Mouse (Mus musculus): ENCODE measurements around the gene Hnrnpul2.

GRCm38 (mm10) chr19:8842961-8843360 lies 23.2 kb downstream of the Hnrnpul2 start:
- TF ChIP-seq CTCF (conservative IDR thresholded peaks at IDR 0.05 in 1 of 2, IDR thresholded peaks at IDR 0.05 in 1 of 2; ENCODE audit: low read depth in 2 of 2, low read length in 2 of 2) (no peak), TCF12 (IDR thresholded peaks at IDR 0.05; ENCODE audit: low read depth, low read length) (no peak), USF1 (IDR thresholded peaks at IDR 0.05; ENCODE audit: low read depth, low read length) (no peak), E2F4 (IDR thresholded peaks at IDR 0.05; ENCODE audit: insufficient replicate concordance, low read depth, low read length) (no peak), EP300 (IDR thresholded peaks at IDR 0.05; ENCODE audit: low read length) (no peak), HCFC1 (IDR thresholded peaks at IDR 0.05; ENCODE audit: low read depth, low read length) (no peak), NRF1 (IDR thresholded peaks at IDR 0.05; ENCODE audit: low read depth, low read length) (no peak), POLR2AphosphoS2 (IDR thresholded peaks at IDR 0.05; ENCODE audit: low read depth, low read length) (no peak), MAFK (IDR thresholded peaks at IDR 0.05; ENCODE audit: insufficient replicate concordance, low read length) (no peak), POLR2A (IDR thresholded peaks at IDR 0.05; ENCODE audit: low read depth, low read length) (no peak), ETS1 (conservative IDR thresholded peaks at IDR 0.05; ENCODE audit: low read depth, low read length) (no peak), ZNF384 (IDR thresholded peaks at IDR 0.05; ENCODE audit: low read depth, low read length) (no peak)

Measured in CH12.LX (cell line).